Mouse (Mus musculus): Measurements from ENCODE around the gene Lrp2bp.

GRCm38 (mm10) chr8:45986665-45987064 is 12.4 kb upstream of the Lrp2bp start:
- TF ChIP-seq CTCF (IDR thresholded peaks at IDR 0.05; ENCODE audit: low read depth), result no peak
- TF ChIP-seq EP300 (IDR thresholded peaks at IDR 0.05; ENCODE audit: low read depth), result no peak

All from heart, postnatal 0 days (tissue).